Mouse (Mus musculus) megakaryocyte, embryonic 14.5 days (primary cell): Measurements from ENCODE around the gene Dhx36. TPM values are rescaled to one million over a fixed set of nuclear protein-coding genes. Genes with fewer than 3 reads are reported as not detected.

ENCODE experiments used
- H3K27me3 ChIP-seq: replicated peaks from 2 replicates; pipeline ENCODE3; 2012; ENCODE audit warnings: inconsistent platforms
- H3K36me3 ChIP-seq: replicated peaks from 2 replicates; pipeline ENCODE3; 2012; ENCODE audit warnings: low read length, inconsistent platforms, mixed read lengths
- H3K4me1 ChIP-seq: 2 replicates; pipeline ENCODE4 v1.6.1; 2012; ENCODE audit warnings: inconsistent platforms
- H3K4me3 ChIP-seq: replicated peaks from 2 replicates; pipeline ENCODE3; 2012; ENCODE audit warnings: moderate library complexity, mild to moderate bottlenecking, inconsistent platforms
- H3K9me3 ChIP-seq: 2 replicates; pipeline ENCODE4 v1.6.1; 2012; ENCODE audit warnings: inconsistent platforms
- FLI1 ChIP-seq: IDR thresholded peaks from 2 replicates; pipeline ENCODE4 v1.6.1; 2012; ENCODE audit warnings: low read length, inconsistent platforms, mixed read lengths
- GATA1 ChIP-seq: IDR thresholded peaks from 3 replicates; pipeline ENCODE4 v1.6.1; 2012; ENCODE audit warnings: mixed read lengths, low read length, inconsistent platforms, borderline replicate concordance
- polyA plus RNA-seq: library from polyadenylated mRNA; stranded (reverse); fragments of >175 nt; gene quantifications from 2 replicates; pipeline ENCODE4 v1.2.3, GENCODE M21; 2012; ENCODE audit warnings: low replicate concordance; ENCODE audit not compliant: insufficient read depth

The Dhx36 gene
- polyA plus RNA-seq, 1 experiment: 1.5 TPM

DNA sequence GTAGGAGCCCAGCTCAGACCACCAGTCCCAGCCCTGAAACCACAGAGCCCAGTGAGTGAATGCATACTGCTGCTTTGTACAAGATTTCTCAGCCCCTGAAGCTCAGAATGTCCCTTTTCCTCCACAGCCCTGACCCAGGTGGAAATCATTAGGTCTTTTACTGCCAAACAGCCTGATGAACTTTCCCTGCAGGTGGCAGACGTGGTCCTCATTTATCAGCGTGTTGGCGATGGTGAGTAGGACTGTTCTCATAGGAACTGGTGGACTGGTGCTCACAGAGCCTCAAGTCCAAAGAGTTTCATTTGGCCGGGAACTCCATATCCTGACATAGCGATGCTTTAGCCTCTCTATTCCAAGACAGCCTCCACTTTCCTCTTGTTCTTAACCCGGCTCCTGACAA lies 47.3 kb downstream of the Dhx36 start:
- Histone ChIP-seq H3K9me3 (no peaks in the 10 kb centered on the region), H3K27me3 (no peaks in the 10 kb centered on the region), H3K4me1 (peaks cover 20% of the 10 kb centered on the region), H3K4me3 (no peak overlapping the region), H3K36me3 (peaks cover 50% of the 10 kb centered on the region)
- TF ChIP-seq GATA1: no peak
- TF ChIP-seq FLI1: no peak

DNA sequence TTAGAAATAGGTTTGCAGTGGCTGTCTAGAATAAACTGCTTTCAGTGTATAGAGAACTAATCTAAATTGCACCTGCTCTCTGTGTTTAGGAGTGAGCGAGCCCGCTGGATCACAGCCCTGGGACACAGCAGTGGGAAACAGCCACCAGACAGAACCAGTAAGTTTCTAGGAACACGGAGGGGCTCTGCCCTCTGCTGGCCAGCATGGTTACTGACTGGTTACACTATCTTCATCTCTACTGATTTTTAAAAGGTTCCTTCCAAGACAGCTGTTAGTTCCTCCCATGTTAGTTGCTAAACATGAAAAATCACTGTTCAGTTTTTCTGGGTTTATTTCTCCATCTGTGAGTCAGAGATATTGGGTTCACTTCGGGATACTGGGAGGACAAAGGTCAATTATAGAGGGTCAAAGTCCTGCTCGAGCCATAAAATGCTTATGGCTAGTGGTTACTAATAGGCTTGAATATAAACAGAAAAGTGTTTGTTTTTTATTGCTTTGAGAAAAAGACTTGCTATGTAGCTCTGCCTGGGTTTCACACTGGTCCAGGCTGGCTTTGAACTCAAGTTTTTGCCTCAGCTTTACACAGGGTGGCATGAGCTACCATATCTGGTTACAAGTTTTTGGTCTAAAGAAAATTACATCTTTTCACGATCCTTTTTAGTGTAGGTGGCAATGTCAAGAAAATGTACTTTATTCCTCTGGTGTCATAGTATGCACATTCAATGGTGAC lies 48.4 kb downstream of the Dhx36 start:
- Histone ChIP-seq H3K4me3 (no peak overlapping the region), H3K36me3 (peaks cover 41% of the 10 kb centered on the region), H3K4me1 (peaks cover 9% of the 10 kb centered on the region), H3K27me3 (no peaks in the 10 kb centered on the region), H3K9me3 (no peaks in the 10 kb centered on the region)
- no peak for TF ChIP-seq FLI1
- no peak for TF ChIP-seq GATA1

DNA sequence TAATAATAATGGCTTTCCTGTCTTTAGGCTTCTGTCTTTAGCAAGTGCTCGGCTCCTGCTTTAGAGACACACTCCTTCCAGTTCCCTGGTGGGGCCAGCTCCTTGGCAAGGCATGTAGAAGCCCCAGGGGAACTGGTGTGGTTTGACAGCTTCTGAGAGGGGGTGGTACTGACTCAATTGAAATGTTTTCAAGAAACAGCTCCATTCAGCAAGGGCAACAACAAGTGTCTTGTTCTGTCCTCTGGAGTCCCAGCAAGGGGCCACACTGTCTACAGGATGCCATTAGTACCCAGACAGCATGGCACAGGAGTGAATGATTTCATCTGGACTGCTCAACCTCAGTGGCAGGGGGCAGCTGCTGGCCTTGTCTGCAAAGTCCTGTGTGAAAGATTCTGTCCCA lies 51.0 kb downstream of the Dhx36 start:
- Histone ChIP-seq H3K27me3 (peaks cover 4% of the 10 kb centered on the region), H3K36me3 (peaks cover 16% of the 10 kb centered on the region), H3K4me1 (peaks cover 19% of the 10 kb centered on the region), H3K9me3 (no peaks in the 10 kb centered on the region), H3K4me3 (no peak overlapping the region)
- no peak for TF ChIP-seq FLI1
- TF ChIP-seq GATA1: no peak

DNA sequence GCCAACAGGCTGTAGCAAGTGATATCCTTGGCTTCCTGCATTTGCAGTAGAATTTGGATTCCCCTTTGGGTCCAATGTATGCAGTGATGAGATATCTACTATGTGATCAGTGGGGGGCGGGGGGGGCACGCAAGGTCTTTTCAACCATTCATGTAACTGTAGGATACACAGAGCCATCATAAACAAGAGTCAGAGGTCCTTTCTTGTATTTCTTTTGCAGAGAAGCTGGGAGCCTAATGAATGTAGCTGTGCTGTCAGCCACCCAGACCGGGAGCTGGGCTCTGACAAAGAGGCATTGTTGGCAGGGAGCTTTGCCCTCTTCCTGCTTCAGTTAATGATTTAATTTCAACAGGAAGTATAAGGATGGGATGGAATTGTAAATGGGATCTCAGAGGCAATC lies 52.7 kb downstream of the Dhx36 start:
- Histone ChIP-seq H3K9me3 (no peaks in the 10 kb centered on the region), H3K4me3 (no peak overlapping the region), H3K36me3 (no peaks in the 10 kb centered on the region), H3K4me1 (peaks cover 13% of the 10 kb centered on the region), H3K27me3 (peaks cover 4% of the 10 kb centered on the region)
- TF ChIP-seq FLI1: no peak
- TF ChIP-seq GATA1: no peak

DNA sequence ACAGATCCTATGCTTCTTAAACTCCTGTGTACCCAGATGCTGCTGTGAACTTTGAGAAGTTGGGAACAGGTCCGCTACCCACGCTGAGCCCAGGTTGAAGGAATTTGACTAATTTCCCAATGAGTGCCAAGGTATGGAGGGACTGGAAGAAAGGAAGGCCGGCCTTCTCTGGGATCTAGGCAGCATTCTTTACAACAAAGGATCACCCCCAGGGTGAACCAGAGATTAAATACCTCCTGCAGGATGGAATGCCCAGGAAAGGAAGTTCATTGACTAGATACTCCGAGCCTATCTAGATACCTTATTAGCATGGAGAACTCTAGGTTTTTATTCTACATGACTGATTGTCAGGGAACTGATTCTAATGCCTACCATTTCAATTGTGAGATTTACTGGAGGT lies 53.8 kb downstream of the Dhx36 start:
- peaks cover 4% of the 10 kb centered on the region for H3K27me3 ChIP-seq
- no peak for TF ChIP-seq FLI1
- TF ChIP-seq GATA1: no peak
- H3K9me3 ChIP-seq: no peaks in the 10 kb centered on the region
- H3K4me1 ChIP-seq: peaks cover 12% of the 10 kb centered on the region
- no peaks in the 10 kb centered on the region for H3K36me3 ChIP-seq
- H3K4me3 ChIP-seq: no peak overlapping the region

DNA sequence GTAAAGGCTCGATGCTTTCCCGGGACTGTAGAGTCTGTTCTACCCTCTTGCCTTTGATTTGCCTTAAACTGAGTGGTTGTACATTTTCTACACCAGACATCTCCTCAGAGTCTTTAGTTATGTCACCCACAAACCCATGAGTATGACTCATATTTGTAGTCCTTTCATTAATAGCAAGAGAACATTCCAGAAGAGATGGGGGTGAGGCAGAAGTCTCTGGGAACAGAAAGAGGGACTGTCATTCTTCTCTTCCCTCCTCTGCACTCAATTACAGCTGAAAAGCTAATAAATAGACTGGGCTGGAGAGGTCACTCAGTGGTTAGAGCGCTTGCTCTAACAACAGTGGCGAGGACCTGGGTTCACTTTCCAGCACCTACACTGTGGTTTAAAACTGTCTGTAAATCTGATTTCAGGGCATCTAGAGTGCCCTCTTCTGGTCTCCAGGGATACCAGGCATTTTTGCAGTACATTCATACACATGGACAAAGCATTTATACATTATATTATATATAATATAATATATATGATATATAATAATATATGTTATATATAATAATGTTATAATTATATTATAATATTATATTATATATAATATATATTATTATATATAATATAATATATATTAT lies 56.8 kb downstream of the Dhx36 start:
- Histone ChIP-seq H3K9me3 (no peaks in the 10 kb centered on the region), H3K27me3 (peaks cover 4% of the 10 kb centered on the region), H3K36me3 (no peaks in the 10 kb centered on the region), H3K4me3 (no peak overlapping the region), H3K4me1 (peaks cover 12% of the 10 kb centered on the region)
- TF ChIP-seq GATA1 (no peak), FLI1 (no peak)

DNA sequence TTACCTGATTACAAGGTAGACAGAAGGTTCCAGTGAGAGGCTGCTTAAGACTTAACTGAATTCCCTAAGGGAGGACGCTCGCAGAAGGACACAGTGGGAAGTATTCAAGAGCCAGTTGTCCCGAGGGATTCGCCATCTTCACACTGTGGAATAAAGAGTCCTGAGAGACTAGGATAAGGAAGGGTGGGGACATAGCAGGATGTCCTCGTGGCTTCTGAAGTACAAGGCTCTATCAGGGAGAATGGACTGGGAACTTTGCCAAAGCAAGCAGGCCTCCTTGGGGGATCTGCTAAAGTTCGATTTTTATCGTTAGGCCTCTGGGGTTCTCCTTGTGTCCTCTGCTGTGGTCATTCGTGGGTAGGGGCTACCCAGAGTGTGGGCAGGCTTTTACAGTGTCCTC lies 59.7 kb downstream of the Dhx36 start:
- no peak overlapping the region for H3K4me3 ChIP-seq
- H3K36me3 ChIP-seq: no peaks in the 10 kb centered on the region
- no peaks in the 10 kb centered on the region for H3K9me3 ChIP-seq
- no peak for TF ChIP-seq FLI1
- TF ChIP-seq GATA1: no peak
- peaks cover 2% of the 10 kb centered on the region for H3K27me3 ChIP-seq
- peaks cover 11% of the 10 kb centered on the region for H3K4me1 ChIP-seq

DNA sequence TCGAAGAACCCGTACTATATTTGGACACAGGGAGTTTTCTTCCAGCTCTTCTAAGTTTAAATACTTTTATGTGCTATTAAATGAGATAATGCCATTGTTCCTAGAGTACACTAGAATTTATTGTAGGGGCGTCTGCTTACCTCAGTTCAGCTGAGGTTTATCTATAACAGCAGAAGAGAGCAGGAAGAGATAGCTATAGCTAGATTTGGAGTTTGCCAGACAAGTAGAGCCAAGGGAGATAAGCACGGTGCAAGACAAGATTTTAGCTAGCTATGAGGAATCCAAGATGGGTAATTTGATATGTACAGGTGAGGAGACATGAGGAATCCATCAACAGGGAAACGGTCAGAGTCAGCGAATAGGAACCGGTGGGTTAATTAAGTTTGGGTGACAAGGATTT lies 60.5 kb downstream of the Dhx36 start:
- Histone ChIP-seq H3K9me3 (no peaks in the 10 kb centered on the region), H3K4me3 (no peak overlapping the region), H3K27me3 (no peaks in the 10 kb centered on the region), H3K36me3 (no peaks in the 10 kb centered on the region), H3K4me1 (peaks cover 4% of the 10 kb centered on the region; the same call in 1 of the 2 replicates)
- TF ChIP-seq FLI1 (no peak), GATA1 (no peak)

DNA sequence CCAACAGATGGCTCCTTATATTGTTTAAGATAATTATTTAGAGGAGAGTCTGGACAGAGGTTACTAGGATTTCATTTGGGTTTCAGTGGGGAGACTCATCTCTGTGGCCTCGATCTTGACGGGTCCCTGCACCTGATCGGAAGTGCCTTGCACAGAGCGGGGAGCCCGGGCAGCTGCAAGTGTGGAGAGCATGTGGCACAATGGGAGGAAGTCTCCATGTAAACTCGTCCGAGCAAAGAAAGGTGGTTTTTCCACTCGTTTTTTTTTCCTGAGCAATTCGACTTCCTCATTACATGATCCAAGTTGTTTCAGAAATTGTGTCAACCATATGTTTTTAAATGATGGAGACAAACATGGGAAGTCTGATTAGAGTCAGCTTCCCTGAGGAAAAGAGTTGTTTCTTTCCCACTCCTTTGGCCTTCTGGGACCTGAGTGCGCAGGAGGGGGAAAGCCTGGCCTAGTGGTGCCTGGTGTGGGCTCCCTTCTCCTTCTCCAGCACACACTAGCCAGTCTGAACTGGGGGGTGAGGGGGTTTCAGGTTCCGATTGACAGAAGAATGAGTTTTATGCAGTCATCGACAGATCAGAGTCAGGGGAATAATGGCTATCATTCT lies 63.1 kb downstream of the Dhx36 start:
- no peak for TF ChIP-seq FLI1
- TF ChIP-seq GATA1: no peak
- no peaks in the 10 kb centered on the region for H3K9me3 ChIP-seq
- H3K36me3 ChIP-seq: no peaks in the 10 kb centered on the region

DNA sequence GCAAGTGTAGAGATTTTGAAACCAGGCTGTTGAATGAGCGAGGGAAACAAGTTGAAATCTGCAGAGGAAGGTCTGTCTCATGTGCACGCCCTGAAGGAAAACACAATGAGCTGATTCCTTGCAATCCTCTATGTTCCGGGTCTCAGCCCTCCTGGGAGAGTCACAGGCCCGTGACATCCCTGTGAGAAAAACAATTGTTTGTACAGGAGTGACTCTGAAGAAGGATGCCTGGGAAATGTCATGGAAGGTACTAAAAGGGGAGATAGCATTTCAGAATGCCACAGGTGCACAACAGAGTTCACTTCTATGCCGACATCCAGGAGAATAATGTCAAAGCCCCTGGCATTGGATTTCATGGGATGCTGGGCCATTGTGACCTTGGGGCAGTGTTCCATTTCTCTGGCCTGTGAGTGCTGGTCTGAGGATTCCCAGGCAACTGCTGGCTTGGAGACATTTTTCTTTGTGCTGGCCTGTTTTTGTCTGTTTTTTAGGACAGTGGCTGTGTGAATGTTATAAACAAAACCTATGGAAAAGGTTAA lies 66.3 kb downstream of the Dhx36 start:
- no peaks in the 10 kb centered on the region for H3K36me3 ChIP-seq
- no peak overlapping the region for H3K4me3 ChIP-seq
- no peaks in the 10 kb centered on the region for H3K4me1 ChIP-seq
- H3K27me3 ChIP-seq: no peaks in the 10 kb centered on the region
- TF ChIP-seq FLI1: no peak
- TF ChIP-seq GATA1: no peak
- no peaks in the 10 kb centered on the region for H3K9me3 ChIP-seq

More for the DNA sequence above, 63.1 kb downstream of the Dhx36 start:
- no peaks in the 10 kb centered on the region for H3K27me3 ChIP-seq
- H3K4me1 ChIP-seq: no peaks in the 10 kb centered on the region
- H3K4me3 ChIP-seq: no peak overlapping the region
